Mouse (Mus musculus) kidney, postnatal 36 days (tissue): ENCODE results near the gene 4933409G03Rik.
"Not testable (repeated sequence)": the region's sequence is repeated elsewhere in the genome, so short reads cannot be mapped to it uniquely, and the experiment has no call there.

Experiments used
- DNase-seq, 2 experiments: peaks; one replicate each; pipeline ENCODE4 v3.0.0; 2021 to 2022; ENCODE audit warnings: mixed read lengths in 2 of 2

The 4933409G03Rik gene

GRCm38 (mm10) chr2:68582113-68582512, at the start of gene 4933409G03Rik:
4933409G03Rik (plus strand) TSS chr2:68582413.
- no peak for DNase-seq

GRCm38 (mm10) chr2:68544190-68544589, 38.0 kb upstream of the 4933409G03Rik start:
- DNase-seq, result no peak

- no peak for DNase-seq
Measured at GRCm38 (mm10) chr2:68560821-68561220, 21.4 kb upstream of the 4933409G03Rik start.

GRCm38 (mm10) chr2:68563331-68563730, 18.9 kb upstream of the 4933409G03Rik start:
- peak; percentile 49 for DNase-seq

- DNase-seq, result no peak
Measured at GRCm38 (mm10) chr2:68568361-68568760, 13.9 kb upstream of the 4933409G03Rik start.

- peak; percentile 22 to 68 for DNase-seq
Measured at GRCm38 (mm10) chr2:68572340-68572739, 9.9 kb upstream of the 4933409G03Rik start.

GRCm38 (mm10) chr2:68592765-68593164, 10.6 kb downstream of the 4933409G03Rik start:
- no peak for DNase-seq

GRCm38 (mm10) chr2:68656186-68656585, 74.0 kb downstream of the 4933409G03Rik start, which contains the start of gene 4932414N04Rik:
4932414N04Rik (plus strand) TSS chr2:68656486.
- not testable (repeated sequence) for DNase-seq
